Mouse (Mus musculus): Measurements from ENCODE around the gene Enoph1.

DNA sequence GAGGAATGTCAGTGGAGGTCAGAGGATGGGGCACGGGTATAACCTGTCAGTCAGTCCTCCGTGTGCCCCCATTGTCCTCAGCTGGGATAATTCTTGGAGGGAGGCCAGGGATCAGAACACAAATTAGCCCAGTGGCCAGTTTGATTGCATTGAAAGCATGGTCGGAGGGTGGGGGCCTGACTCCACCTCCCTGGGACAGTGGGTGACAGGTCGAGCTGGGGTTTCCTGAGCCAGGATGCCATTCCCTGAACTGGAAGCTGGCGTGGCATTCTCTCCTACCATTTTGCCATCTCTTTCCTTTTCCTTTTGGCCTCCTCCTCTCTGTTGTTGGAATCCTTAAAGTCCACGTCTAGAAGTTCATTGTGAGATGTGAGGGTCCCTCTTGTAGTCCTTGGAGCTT is 33.9 kb upstream of the Enoph1 start:
- TF ChIP-seq POLR2AphosphoS2 (IDR thresholded peaks at IDR 0.05; ENCODE audit: insufficient read length, low read depth), result no peak
- TF ChIP-seq POLR2A (IDR thresholded peaks at IDR 0.05; ENCODE audit: insufficient read length, low read depth), result no peak
- TF ChIP-seq MYOG (IDR thresholded peaks at IDR 0.05; ENCODE audit: control insufficient read depth in 1 of 3, insufficient read depth in 1 of 3, insufficient read length in 2 of 3, low read depth in 2 of 3), result no peak
- TF ChIP-seq USF1 (IDR thresholded peaks at IDR 0.05; ENCODE audit: low read depth), result no peak
- TF ChIP-seq MYOD1 (IDR thresholded peaks at IDR 0.05; ENCODE audit: control insufficient read depth in 1 of 3, insufficient read length in 2 of 3, low read depth in 2 of 3), result no peak
- no peak for TF ChIP-seq REST (IDR thresholded peaks at IDR 0.05; ENCODE audit: insufficient read depth, insufficient read length)
